Mouse (Mus musculus): ENCODE measurements around the gene Uvssa.

Gene Uvssa

DNA sequence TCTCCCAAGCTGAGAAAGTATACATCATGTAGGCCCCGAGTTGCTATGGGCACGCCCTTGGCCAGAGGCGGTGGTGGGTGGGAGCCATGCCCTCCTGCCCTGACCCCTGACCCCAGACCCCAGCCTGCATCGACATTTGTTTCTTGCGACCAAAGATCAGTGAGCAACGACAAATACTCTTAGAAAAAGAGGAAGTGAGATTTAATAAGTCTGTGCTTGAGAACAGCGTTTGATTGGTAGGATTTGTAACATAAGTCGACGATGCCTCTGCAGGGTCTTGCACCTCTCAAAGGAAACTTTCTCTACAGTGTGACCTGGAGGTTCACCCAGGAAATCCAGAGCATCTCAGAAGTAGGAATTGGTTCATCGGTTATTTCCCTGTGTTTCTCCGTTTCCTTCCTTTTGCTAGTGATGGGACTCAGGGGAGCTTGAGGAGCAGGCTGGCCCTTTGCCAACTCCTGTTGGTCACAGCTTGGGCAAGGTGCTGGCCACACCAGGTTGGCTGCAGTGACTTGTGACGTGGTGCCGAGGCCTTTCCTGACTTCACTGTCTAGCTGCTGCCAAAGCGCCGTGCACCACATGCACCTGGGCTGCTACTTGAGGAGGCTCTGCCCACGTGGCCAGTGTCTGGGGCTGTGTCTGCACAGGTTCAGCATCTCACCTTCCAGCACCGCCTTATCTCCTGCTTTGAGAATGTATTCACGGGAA lies 5.9 kb upstream of the Uvssa start:
- DNase-seq (ENCODE audit: low spot score in 2 of 2), result no peak

DNA sequence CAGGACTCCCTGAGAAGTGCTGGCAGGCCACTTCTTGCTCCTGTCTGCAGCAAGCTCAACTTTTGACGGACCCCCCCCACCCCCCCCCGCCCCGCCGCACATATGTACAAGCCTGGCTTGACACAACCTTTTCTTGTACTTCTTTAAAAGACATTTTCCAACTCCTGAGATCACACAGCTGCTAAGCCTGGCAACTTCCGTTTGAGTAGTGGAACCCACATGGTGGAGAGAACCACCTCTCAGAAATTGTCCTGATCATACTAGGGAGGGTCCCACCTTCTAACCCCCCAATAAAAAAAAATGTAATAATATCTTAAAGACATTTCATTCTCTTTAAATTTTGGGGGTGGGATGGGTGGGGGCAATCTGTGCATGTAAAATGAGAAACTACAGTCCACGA lies 1.2 kb upstream of the Uvssa start:
- no peak for DNase-seq (ENCODE audit: low spot score in 2 of 2)

DNA sequence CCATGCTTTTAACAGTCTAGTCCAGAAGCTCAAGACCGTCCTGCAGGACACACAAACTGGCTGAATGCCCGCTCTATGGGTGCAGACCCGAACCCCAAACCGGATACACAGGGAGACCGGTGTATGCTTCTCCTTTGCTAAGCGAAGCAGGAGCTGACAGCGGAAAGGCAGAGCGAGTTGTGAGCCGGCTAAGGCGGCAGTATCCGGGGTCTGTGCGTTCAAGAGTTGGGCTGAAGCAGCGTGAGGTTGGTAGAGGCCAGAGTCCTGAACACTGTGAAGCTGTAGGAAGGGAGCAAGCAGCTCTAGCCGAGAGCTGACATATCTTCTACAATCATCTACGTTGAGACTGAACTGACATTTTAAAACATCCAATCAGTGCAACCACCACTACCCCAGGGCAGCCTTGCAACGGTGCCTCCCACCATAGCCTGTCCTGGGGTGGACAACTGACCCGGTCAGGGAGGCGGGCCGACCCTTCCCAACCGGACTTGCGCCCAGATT lies 498 bp upstream of the Uvssa start:
- peak in 1 of 2 experiments; percentile 48 for DNase-seq (ENCODE audit: low spot score in 2 of 2)

DNA sequence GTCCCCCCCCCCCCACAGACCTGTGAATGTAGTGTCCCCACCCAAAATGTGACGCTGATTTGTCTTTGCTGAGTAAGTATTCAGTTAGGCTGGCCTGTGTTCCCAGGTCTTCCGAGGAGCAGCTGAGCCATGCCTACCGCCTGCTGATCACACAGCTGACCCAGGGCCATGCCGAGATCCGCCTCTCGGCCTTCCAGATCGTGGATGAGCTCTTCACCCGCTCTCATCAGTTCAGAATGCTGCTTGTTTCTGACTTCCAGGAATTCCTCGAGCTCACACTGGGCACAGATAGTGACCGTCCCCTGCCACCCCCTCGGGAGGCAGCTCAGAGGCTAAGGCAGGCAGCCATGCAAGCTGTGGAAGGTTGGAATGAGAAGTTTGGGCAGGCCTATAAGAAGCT lies 9.2 kb downstream of the Uvssa start:
- no peak for DNase-seq (ENCODE audit: low spot score in 2 of 2)

DNA sequence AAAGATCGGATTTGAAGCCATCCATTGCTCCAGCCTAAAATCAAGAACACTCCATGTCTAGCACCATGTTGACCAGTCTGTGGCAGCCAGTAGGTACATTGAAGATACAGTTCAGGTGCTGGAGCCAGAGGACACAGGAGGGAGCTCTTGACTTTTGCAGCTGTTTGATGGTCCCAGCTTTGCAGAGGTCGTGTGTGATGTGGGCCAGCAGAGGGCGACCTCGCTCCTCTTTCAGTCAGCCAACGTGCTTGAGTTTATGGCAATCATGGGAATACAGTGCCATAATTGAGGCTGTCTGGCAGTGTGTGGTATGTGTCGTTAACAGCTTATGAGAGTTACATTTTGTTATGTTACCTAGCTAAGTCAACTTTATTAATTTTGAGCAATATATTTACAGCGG lies 15.5 kb downstream of the Uvssa start:
- DNase-seq (ENCODE audit: low spot score in 2 of 2), result peak; percentile 58 to 74

DNA sequence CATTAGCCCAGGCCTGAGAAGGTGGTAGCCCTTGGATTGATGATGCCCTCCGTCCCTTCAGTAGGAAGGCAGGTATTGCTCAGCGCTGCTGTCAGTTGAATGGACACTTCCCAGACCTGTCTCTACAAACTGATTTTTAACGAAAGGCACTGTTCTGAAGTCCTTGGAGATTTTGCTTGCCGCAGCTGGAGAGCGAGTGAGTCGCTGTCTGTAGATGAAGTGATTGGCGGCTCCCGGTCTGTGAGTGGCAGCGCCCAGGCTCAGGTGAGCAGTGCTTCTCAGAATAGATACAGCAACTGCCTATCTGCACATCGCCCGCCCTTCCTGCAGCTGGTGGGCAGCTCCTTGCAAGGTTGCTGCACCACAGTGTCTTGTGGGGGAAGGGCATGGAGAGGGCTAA lies 17.3 kb downstream of the Uvssa start:
- DNase-seq (ENCODE audit: low spot score in 2 of 2), result no peak

DNA sequence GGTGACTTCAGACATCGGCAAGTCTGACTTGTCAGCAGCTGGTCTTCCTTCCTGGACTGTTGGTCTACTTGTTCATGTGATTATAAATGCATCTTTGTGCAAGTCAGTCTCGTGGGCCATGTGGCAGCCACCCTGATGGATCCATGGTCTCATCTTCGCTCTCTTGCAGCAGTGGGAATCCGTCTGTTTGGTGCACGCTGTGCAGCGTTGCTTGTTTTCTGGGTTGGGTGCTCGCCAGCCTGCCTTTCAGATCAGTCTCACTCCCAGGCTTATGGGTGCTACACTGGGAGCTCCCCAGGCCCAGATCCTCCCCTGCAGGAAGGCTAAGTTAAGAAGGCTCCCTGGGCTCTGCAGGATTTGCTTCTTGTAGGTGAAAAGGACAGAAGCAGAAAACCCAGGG lies 18.5 kb downstream of the Uvssa start:
- DNase-seq (ENCODE audit: low spot score in 2 of 2), result peak in 1 of 2 experiments; percentile 16

DNA sequence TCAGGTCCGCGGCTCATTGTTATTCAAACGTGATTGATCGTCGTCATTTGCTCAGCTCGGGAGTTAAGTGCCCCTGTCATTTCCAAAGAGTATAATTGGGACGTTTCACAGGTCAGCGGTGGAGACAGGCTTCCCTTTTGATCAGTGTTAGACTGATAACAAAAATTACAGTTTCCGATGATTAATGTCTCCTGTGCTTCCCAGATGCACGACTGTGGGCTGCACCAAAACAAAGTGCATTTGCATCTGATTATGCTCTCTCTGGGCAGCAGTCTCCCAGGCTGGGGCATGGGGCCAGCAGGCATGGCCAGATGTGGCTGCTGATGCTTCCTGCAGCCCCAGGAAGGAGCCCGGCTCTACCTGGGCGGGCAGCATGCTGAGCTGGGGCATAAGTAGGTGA lies 22.5 kb downstream of the Uvssa start:
- DNase-seq (ENCODE audit: low spot score in 2 of 2), result no peak

DNA sequence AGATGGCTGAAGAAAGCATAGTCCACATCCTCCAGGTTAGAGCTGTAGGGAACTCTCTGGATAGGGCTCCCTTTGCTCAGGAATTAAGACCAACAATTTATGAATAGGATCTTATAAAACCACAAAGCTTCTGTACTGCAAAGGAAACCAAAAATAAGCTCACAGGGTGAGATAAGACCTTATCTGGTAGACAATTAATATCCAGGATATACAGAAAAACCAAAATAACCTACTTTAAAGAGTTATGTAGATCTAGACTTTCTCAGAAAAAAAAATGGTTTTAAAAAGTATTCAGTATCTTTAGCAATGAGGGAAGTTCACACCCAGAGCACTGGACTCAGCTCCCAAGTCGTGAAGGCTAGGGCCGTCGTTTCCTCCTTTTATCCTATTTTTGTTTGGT lies 42.0 kb downstream of the Uvssa start:
- no peak for DNase-seq (ENCODE audit: low spot score in 2 of 2)

DNA sequence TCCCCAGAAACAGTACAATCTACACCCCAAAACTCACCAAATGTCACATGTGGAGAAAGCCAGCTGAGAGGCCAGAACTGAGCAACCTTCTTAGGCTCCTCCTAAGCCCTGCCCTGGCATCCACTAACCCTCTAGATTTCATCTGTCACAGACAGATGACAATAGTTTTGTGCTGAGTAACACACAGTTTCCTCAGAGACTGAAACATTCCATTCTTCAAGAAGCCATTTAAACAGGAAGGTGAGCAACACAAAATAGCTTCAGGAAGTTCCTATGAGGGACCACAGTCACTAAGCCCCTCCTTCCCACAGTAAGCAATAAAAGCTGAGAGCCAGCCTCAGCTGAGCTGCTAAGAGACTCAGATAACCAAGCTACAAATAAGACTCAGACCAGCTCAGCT lies 49.1 kb downstream of the Uvssa start:
- DNase-seq (ENCODE audit: low spot score in 2 of 2), result no peak

DNA sequence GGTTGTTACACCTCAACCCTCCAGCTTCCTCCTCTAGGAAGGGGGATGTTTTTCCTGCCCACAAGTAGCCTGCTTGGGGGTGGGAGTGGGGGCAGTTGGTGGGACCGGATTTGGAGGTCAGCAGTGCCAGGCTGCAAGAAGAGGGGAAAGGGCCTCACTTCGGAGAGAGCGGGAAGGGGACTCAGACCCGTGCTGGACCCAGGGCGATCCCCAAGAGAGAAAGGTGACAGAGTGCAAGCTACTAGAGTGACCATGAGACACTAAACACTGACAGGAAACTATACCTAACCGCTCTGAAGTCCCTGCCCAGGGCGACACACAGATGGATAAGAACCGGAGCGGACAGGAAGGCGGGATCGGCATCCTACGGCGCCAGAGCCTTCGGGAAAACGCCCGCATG lies 51.8 kb downstream of the Uvssa start:
- DNase-seq (ENCODE audit: low spot score in 2 of 2), result no peak

DNA sequence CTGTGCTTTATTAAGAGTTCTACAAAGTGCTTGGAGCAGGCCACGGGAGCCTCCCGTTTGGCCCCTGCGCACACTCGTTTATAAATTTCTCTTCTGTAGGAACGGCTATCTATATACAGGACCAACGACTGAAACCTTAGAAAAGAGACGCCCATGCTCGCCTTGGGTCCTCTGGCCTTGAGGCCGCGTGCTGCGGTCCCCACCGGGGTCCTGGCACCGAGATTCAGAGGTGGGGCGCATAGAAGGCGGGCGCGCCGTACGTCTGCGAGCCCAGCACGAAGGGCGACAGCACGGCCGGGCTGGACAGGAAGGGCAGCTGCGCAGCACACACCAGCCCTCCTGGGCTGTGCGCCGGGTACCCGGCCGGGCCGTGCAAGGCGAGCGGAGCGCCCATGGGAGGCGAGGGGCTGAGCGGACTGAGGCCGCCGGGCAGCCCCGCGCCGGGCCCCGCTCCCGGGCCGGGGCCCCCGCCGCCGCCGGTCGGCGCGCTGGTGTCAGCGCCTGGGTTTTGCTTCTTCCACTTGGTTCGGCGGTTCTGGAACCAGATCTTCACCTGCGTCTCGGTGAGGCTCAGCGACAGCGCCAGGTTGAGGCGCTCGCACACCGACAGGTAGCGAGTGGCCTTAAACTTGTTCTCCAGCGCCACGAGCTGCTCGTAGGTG lies 52.3 kb downstream of the Uvssa start:
- no peak for DNase-seq (ENCODE audit: low spot score in 2 of 2)

DNA sequence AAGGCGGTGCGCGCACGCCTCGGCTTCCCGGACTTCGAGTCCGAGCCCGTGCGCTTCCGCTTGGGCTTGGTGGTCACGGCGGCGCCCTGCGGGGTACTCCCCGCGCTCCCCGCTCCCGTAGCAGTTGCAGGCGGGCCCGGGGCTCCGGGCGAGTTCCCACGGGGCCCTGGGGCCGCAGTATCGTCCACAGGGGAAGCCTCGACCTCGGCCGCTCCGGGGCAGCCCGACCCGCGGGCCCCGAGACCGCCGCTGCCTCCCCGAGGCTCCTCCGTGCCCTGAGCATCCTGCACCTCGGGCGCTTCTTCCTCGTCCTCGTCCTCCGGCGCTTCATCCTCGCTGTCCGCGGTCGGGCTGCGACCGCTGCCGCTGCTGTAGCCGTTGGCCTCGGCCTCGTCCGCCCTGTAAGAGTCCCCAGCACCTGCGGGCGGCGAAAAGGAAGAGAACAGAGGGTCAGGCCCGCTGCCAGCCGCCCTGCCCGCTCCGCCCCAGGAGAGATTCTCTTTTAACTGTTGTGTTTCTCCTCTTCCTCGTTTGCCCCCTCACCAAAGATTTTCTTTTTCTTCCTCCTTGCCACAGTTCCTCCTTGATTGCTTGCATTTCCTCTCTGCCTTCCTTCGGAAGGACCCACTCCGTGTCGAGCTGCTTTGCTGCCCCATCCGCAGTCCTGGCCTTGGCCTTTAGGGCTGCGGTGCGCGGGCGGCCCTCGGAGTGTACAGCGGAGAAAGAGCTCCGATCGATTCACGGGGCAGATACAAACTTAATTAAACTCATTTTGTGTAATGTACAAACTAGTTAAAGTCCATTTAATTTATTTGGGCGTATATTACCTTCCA lies 53.0 kb downstream of the Uvssa start:
- DNase-seq (ENCODE audit: low spot score in 2 of 2), result no peak

DNA sequence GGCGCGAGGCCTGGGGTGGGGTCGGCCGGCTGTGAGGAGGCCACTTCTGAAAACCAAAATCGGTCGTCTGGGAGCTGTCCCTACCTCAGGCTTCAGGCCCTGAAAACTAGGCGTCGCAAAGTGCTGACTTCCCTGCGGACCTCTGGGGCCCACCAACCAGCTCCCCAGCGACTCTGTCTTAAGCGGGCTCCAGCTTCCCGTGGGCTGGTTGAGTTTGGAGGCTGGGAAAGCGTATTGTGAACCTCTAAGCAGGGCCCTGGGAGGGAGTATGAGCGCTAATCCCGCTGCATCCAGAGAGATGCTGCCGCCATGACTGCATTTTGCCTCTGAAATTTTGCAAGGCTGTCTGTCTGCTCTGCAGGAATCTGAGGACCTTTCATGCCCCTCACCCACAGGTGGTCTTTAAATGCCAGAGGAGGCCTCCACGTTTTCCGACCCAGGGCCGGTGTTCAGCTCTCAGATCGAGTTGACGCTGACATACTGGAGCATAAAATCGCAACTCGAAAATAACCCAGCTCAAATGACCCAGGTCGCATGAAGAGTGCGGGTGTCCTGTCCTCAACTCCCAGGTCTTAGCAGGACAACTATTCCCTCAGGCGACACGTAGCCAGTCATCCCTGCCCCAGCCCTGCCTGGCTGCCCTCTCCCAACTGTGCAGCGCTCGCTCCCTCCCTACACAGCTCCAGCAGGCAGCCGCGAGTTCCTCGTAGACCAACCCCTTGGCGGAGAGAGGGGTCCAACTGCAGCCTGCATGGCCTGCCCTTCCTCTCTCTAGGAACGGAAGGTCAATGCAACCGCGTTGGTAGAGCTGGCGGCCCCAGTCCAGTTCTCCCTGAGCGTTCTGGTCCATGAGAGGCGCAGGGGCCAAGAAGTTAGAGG lies 53.9 kb downstream of the Uvssa start:
- DNase-seq (ENCODE audit: low spot score in 2 of 2), result no peak

DNA sequence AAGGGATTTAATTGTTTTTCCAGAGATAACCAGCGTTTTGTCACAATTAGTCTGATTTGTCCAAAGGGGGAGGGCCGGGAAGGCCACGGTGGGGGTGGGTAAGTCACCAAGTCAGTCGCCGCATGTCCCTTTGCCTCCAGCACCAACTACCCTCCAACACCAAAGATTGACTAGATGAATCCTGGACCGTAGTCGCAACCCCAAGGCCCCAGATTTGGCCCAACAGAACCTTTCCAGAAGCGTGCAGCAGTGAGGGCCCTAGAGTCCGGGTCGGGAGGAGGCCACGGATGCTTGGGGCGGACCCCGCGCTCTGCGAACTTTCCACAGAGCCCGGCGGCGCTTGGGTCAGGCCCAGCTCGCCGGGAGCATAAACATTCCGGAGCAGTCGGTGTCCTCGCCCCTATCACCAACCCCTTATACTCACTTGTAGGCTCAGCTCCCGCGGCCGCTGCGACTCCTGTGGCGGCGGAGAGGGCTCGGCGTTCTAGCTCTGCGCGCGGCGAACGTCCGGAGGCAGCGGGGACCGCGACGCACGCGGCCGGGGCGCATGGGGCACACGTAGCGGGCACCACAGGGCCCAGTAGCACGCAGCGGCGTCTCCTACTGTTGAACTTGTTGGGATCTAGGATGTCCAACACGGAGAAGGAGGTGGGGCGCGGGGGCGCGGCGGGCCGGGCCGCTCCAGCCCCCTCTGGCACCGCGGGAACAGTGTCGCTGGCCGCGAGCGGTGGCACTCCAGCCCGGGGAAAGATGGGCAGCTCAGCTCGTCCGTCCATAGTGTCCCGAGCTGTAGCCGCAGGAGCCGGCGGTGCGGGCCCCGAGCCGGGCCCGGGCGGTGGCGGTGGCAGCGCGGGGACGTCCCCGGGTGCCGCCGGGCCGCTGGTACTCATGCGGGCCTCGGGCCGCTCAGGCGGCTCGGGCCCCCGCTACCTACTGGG lies 55.1 kb downstream of the Uvssa start, which contains the start of gene Nkx1-1:
Nkx1-1 (minus strand) TSS at position 776 of the 938 bp plus-strand sequence.
- no peak for DNase-seq (ENCODE audit: low spot score in 2 of 2)

DNA sequence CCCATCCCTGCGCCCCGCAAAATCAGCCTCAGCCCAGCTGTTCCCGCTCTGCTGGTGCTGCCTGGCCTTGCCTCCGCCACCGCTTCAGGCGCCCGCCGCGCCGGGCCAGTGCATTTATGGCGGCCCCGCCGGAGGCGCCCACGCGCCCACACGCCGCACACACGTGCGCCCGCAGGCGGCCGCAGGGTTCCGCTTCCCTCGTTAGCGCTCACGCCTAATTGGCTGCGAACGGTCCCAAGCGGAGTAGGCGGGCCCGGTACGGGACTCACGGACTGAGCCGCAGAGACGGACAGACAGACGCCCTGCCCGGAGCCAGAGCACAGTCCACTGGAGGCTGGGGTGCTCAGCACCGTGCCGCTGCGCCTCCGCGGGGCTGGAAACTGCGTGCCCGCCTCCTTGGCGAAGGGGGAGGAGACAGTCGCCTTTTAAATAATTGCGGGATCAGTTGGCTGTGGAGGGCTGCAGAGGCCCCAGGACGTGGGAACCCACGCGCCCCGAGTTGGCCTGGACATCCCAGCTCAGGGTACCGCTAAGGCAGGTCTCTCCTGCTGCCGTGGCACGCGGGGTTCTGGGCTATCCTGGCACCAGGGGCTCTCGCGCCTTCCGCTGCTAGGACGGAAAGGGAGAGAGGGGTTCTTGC lies 55.9 kb downstream of the Uvssa start:
- no peak for DNase-seq (ENCODE audit: low spot score in 2 of 2)

DNA sequence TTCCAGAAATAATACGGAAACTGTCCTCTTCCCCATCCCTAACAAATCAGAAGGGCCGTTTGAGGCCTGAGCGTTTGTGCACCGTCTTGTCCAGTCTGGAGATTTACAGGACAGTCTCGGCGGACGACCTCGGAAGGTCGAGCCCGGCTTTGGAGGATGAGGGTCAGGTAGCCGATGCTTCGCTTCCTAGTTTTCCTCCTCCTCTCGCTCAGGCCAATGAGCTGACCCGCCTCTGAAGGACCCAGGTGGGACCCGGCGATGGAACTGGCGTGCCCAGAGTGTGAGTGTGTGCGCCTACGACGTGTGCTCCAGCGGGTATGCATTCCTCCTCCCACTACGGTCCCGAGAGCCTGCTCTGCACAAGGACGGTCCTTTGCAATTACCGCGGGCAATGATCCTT lies 56.8 kb downstream of the Uvssa start:
- no peak for DNase-seq (ENCODE audit: low spot score in 2 of 2)

DNA sequence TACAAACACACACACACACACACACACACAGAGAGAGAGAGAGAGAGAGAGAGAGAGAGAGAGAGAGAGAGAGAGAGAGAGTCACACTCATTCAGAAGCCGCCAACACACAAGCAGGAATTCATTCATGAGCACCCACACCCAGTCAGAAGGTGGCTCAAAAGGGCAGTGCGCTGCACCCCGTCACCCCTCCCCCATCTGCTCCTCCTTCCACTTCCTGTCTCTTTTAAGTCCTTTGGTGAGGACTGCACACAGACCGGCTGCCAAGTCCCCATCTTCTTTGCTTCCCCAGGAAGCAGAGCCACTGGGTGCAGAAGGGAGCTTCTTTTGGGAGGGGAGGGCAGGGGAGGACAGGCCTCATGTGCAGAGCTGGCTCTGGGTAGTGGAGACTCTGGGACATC lies 57.6 kb downstream of the Uvssa start:
- DNase-seq (ENCODE audit: low spot score in 2 of 2), result no peak

DNA sequence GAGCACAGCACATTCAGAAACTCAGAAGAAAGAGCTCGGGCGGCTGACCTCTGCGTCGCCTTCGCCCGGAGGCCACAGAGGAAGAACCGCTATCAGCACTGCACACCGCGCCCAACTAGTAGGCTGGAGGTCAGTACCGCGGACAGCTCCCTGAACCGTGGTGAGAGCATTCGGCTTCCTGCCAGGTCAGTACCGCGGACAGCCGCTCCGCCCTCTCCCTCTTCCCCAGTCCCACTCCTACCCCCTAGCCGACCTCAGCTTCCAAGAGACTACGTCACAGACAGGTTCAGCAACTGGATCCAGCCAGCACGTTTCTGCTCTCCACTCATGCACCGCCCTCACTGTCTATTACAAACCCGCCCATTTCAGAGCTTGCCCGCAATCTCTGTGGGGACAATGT lies 59.9 kb downstream of the Uvssa start:
- peak; percentile 31 to 62 for DNase-seq (ENCODE audit: low spot score in 2 of 2)

Measured in frontal cortex, postnatal 10 days (tissue).